Mouse (Mus musculus) embryonic facial prominence, embryonic 12.5 days (tissue): ENCODE data around the gene Zfp366. TPM values are rescaled to one million over a fixed set of nuclear protein-coding genes. Genes with fewer than 3 reads are reported as not detected.
"Not testable (repeated sequence)": the region's sequence is repeated elsewhere in the genome, so short reads cannot be mapped to it uniquely, and the experiment has no call there.

Experiments
- ATAC-seq: fragments of 200-750 bp; cut with Nextera tagmentation; 2 replicates; pipeline ENCODE4 v1.8.0; 2017; ENCODE audit not compliant: insufficient number of reproducible peaks, insufficient read depth, low FRiP score, low TSS enrichment
- H3K27ac ChIP-seq: fragments of 300-500 bp; sonication (generic); 2 replicates; pipeline ENCODE4 v1.5.1; 2016; ENCODE audit warnings: mild to moderate bottlenecking
- H3K27me3 ChIP-seq: fragments of 300-500 bp; sonication (generic); 2 replicates; pipeline ENCODE4 v1.6.1; 2016; ENCODE audit warnings: mild to moderate bottlenecking, moderate library complexity
- H3K36me3 ChIP-seq: fragments of 300-500 bp; sonication (generic); 2 replicates; pipeline ENCODE4 v1.6.1; 2016; ENCODE audit warnings: mild to moderate bottlenecking
- H3K4me1 ChIP-seq: fragments of 300-500 bp; sonication (generic); 2 replicates; pipeline ENCODE4 v1.6.1; 2016
- H3K4me2 ChIP-seq: fragments of 300-500 bp; sonication (generic); replicated peaks from 2 replicates; pipeline ENCODE4 v1.6.1; 2016; ENCODE audit warnings: mild to moderate bottlenecking, moderate library complexity
- H3K4me3 ChIP-seq: fragments of 300-500 bp; sonication (generic); 2 replicates; pipeline ENCODE4 v1.5.1; 2016; ENCODE audit warnings: mild to moderate bottlenecking
- H3K9ac ChIP-seq: fragments of 300-500 bp; sonication (generic); 2 replicates; pipeline ENCODE4 v1.6.1; 2016; ENCODE audit warnings: mild to moderate bottlenecking, moderate library complexity
- H3K9me3 ChIP-seq: fragments of 300-500 bp; sonication (generic); 2 replicates; pipeline ENCODE4 v1.6.1; 2016; ENCODE audit warnings: mild to moderate bottlenecking, moderate library complexity
- WGBS: fragments of 180-500 bp; shearing (Covaris S2); methylation state at CpG from one replicate; pipeline ENCODE4 v1.1.7; 2016; 5-methylcytosine and 5-hydroxymethylcytosine counted together
- polyA plus RNA-seq: library from polyadenylated mRNA; unstranded; fragments of >200 nt; fragmentation: Nextera tagmentation; extraction: Ambion mirVana; gene quantifications from 2 replicates; pipeline ENCODE4 v1.2.1, GENCODE M21; 2016

Gene Zfp366
- polyA plus RNA-seq, 1 experiment from 2014 or later = 0.41 TPM

DNA sequence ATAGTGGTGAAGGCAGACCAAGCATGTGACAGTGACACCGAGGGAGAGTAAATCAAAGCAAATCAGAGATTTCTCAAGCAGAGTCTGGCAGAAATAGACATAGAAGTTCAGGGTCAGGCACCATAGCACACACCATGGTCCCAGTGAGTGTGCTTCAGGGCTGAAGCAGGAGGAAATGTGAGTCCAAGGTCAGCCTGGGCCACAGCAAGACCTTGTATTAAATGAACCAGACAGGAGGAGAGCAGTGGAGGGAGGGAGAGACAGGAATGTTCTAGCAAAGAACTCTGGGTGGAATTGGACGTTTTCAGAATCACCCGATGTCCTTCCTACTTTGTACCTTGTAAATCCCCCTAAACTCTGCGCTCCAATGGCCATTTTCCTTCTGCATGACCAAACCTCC is 21.6 kb upstream of the Zfp366 start:
- H3K4me2 ChIP-seq = no peak overlapping the region
- 58% methylated on average over 4 of the region's 4 CpGs for WGBS
- no peak overlapping the region for H3K9ac ChIP-seq
- H3K36me3 ChIP-seq = no peaks in the 10 kb centered on the region
- H3K27ac ChIP-seq = peak overlapping the region; percentile 77
- H3K4me1 ChIP-seq = peaks cover 16% of the 10 kb centered on the region
- H3K27me3 ChIP-seq = no peaks in the 10 kb centered on the region
- H3K4me3 ChIP-seq = no peak overlapping the region
- H3K9me3 ChIP-seq = no peaks in the 10 kb centered on the region
- ATAC-seq = no peak

DNA sequence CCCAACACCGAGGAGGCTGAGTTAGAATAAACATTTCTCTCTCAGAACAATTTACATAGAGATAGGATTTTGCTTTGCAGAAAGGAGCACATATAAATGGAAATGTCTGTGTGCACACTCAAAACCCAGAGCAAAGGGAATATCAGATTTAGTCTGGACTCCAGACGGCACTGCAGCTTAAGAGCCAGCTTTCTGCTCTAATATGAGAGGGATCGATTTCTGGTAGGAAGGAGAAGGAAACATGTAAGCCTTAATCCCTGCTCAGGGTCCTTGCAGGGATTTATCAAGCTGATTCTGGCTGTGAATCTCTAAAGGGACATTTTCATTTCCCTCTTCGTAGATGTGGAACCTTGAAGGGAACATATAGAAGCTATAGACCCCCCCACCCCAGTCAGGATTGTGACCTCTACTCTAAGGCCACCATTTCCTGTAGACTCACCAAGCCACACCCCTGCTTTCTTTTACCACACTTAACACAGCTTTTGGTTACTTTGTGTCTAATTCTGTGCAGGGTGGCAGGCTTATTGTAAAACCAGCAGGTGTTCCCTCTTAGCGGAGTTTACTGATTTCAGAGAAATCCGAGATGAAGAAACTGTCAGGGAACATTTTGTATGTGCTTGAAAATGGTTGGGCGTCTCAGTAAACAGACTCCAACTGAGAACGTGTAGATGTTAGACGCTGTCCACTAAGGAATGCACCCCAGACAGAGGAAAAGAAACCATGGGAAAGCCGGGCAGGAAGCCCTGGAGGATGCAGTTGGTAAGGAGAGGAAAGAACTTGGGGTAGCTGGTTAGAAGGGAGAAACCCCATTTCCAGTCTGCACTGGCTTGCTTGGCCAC is 20.9 kb upstream of the Zfp366 start:
- H3K9ac ChIP-seq = no peak overlapping the region
- H3K36me3 ChIP-seq = no peaks in the 10 kb centered on the region
- no peaks in the 10 kb centered on the region for H3K9me3 ChIP-seq
- ATAC-seq = 0 out of 2 replicates have a peak, but pooled peaks have one; percentile 28
- H3K4me3 ChIP-seq = no peak overlapping the region
- H3K27ac ChIP-seq = peak overlapping the region; percentile 77
- peaks cover 16% of the 10 kb centered on the region for H3K4me1 ChIP-seq
- no peak overlapping the region for H3K4me2 ChIP-seq
- WGBS = 25% methylated on average over 10 of the region's 10 CpGs
- no peaks in the 10 kb centered on the region for H3K27me3 ChIP-seq

DNA sequence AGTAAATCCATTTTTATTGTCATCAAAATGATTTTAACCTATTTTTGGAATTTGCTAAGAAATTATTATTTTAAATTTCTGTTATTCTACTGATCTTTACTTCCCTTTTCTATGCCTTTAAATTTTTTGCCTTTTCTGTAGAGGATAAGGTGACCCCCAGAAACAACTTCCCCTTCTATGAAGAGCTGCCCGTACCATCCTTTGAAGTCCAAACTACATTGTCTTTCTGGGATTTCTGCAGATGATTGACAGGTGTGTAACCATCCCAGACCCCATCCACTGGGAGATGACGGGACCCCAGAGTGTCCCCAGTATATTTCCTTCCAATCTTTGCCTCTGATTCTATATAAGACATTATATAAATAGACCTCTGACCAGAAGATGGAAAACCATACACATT is 20.3 kb upstream of the Zfp366 start:
- no peak overlapping the region for H3K4me2 ChIP-seq
- no peak overlapping the region for H3K9ac ChIP-seq
- ATAC-seq = no peak
- WGBS = 86% methylated on average over 2 of the region's 2 CpGs
- H3K4me1 ChIP-seq = peaks cover 16% of the 10 kb centered on the region
- H3K9me3 ChIP-seq = no peaks in the 10 kb centered on the region
- peak overlapping the region; percentile 77 for H3K27ac ChIP-seq
- no peaks in the 10 kb centered on the region for H3K27me3 ChIP-seq
- H3K4me3 ChIP-seq = no peak overlapping the region
- no peaks in the 10 kb centered on the region for H3K36me3 ChIP-seq

DNA sequence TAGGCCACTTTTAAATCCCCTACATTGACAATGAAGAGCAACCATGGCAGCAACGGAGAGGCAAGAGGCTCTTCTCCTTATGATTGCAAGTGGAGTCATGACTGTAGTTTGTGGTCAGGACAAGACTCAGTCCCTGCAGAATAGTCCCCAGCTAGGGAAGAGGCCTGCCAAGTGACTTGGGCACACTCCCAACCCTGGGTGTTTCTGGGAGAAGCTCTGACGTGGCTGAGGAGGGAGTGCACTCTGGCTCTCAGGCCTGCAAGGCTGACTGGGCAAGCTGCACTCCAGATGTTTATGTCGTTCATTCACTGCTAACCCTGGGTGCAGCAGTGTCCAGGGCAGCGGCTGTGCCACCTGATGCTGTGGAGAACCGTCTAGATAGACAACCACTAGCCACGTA is 15.2 kb upstream of the Zfp366 start:
- Histone ChIP-seq H3K4me2 (no peak overlapping the region), H3K9ac (no peak overlapping the region), H3K36me3 (no peaks in the 10 kb centered on the region), H3K4me3 (no peak overlapping the region), H3K27me3 (no peaks in the 10 kb centered on the region), H3K4me1 (peaks cover 5% of the 10 kb centered on the region), H3K9me3 (no peaks in the 10 kb centered on the region), H3K27ac (no peak overlapping the region)
- 64% methylated on average over 6 of the region's 6 CpGs for WGBS
- ATAC-seq = no peak

DNA sequence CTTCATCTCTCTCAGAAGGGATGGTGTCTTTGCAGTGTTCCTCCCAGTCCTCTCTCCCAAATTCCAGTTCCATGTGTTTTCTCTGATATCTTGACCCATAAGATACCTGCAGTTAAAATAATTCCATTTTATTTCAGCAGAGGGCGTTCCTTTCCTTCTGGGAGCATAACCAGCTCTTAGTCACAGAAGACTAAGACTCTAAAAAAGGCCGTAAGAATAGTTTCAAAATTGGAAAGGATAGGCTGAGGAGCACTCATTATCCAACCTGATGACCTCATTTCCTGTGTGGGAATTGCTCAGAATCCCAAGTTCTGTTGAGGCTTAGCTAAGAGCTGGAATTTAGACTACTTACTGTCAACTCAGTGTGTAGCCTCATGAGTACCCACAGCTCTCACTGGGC is 14.3 kb upstream of the Zfp366 start:
- Histone ChIP-seq H3K27ac (no peak overlapping the region), H3K4me3 (no peak overlapping the region), H3K9ac (no peak overlapping the region), H3K27me3 (no peaks in the 10 kb centered on the region), H3K9me3 (no peaks in the 10 kb centered on the region), H3K4me1 (peaks cover 13% of the 10 kb centered on the region), H3K4me2 (no peak overlapping the region), H3K36me3 (no peaks in the 10 kb centered on the region)
- no peak for ATAC-seq
- WGBS = 29% methylated on average over 2 of the region's 2 CpGs

DNA sequence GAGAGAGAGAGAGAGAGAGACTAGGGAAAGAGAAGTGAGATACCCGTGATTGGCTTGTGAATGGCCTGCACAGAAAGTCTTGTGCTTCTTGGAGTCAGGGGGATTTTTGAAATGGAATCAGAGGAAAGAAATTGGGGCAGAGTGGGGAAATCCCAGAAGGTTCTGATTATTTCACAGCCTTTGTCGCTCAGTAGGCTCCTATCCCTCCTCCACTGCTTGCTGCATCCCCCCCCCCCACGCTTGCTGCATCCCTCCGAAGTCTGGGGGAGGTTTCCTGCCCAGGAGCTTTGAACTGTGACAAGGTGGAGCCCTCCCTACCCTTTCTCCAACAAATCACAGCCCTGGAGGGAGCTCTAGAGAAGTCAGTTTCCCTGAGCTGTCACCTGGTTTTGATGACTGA is 10.8 kb upstream of the Zfp366 start:
- peak overlapping the region; percentile 79 for H3K27ac ChIP-seq
- 9% methylated on average over 4 of the region's 4 CpGs for WGBS
- peaks cover 16% of the 10 kb centered on the region for H3K4me1 ChIP-seq
- no peaks in the 10 kb centered on the region for H3K9me3 ChIP-seq
- H3K4me2 ChIP-seq = no peak overlapping the region
- no peak overlapping the region for H3K4me3 ChIP-seq
- ATAC-seq = peak; percentile 81; the same call in 1 of the 2 replicates
- no peak overlapping the region for H3K9ac ChIP-seq
- H3K36me3 ChIP-seq = no peaks in the 10 kb centered on the region
- no peaks in the 10 kb centered on the region for H3K27me3 ChIP-seq

DNA sequence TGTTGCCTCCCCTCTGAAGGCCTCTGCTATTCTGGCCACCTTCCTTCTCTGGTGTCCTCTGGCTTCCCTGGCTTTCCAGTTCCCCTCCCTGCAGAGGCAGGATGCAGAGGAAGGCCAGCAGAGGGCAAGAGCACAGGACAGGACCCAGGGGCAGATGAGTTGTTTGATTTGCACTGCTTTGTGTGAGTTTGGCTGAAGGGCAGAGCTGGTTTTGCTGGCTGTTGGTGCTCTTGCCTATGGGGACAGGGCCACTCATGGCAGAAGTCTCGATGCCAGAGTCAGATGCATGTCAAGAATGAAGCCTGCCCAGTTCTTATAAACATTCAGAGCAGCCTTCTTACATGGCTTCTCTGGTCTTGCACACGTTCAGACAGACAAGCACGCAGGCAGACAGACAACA is 1.8 kb upstream of the Zfp366 start:
- ATAC-seq, H3K36me3 ChIP-seq, H3K4me2 ChIP-seq, H3K4me3 ChIP-seq, H3K9ac ChIP-seq, H3K9me3 ChIP-seq, H3K4me1 ChIP-seq, H3K27me3 ChIP-seq, H3K27ac ChIP-seq: not testable (repeated sequence)
- 74% methylated on average over 3 of the region's 3 CpGs for WGBS

DNA sequence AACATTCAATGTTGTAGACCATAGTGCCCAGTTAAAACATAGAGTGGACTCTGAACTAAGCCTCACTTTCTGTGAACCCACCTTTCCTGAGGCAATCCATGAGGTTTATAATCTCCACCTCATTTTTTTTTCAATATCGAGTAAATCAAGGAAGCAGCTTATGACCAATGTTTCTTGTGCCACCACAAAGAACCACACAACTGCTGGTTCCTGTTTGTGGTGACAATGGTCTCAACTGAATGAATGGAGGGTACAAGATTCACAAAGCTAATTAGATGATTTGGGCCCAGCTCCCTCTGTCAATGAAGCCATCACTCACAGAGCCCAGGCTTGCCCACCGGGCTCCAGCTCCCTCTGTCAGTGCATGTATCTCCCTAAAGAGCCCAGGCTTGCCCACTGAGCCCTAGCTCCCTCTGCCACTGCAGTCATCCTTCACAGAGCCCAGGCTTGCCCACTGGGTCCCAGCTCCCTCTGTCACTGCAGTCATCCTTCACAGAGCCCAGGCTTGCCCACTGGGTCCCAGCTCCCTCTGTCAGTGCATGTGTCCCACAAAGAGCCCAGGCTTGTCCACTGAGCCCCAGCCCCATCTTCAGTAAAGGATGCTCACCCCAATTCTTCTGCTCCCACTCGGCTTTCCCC is 1.2 kb upstream of the Zfp366 start:
- Histone ChIP-seq H3K4me3 (no peak overlapping the region), H3K36me3 (no peaks in the 10 kb centered on the region), H3K4me2 (no peak overlapping the region), H3K27me3 (no peaks in the 10 kb centered on the region), H3K9me3 (no peaks in the 10 kb centered on the region), H3K9ac (no peak overlapping the region), H3K4me1 (0 out of 2 replicates have a peak, but pooled peaks cover 2% of the 10 kb centered on the region), H3K27ac (no peak overlapping the region)
- ATAC-seq = no peak
- 90% methylated on average over 3 of the region's 3 CpGs for WGBS

DNA sequence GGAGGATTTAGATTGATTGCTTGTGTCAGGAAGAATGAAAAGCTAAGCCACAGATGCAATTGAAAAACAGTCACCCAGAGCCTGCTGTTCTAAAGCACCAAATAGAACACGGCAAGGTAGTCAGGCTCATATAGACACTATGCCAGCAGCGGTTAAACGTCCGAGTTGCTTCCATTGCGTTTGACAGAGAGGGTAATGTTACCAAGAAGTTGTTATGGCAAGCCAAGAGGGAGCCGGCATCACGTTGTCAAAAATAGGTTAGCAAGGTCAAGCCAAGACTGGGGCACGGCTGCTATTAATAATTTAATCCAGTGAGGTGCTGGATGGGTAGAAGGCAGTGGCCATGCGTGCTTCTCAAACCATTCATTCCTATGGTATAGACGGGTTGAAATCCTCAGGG is 950 bp downstream of the Zfp366 start:
- H3K9ac ChIP-seq = no peak overlapping the region
- no peak for ATAC-seq
- H3K36me3 ChIP-seq = no peaks in the 10 kb centered on the region
- no peaks in the 10 kb centered on the region for H3K9me3 ChIP-seq
- no peak overlapping the region for H3K4me2 ChIP-seq
- H3K4me1 ChIP-seq = 0 out of 2 replicates have a peak, but pooled peaks cover 2% of the 10 kb centered on the region
- H3K27me3 ChIP-seq = no peaks in the 10 kb centered on the region
- no peak overlapping the region for H3K4me3 ChIP-seq
- H3K27ac ChIP-seq = no peak overlapping the region
- 52% methylated on average over 10 of the region's 10 CpGs for WGBS

DNA sequence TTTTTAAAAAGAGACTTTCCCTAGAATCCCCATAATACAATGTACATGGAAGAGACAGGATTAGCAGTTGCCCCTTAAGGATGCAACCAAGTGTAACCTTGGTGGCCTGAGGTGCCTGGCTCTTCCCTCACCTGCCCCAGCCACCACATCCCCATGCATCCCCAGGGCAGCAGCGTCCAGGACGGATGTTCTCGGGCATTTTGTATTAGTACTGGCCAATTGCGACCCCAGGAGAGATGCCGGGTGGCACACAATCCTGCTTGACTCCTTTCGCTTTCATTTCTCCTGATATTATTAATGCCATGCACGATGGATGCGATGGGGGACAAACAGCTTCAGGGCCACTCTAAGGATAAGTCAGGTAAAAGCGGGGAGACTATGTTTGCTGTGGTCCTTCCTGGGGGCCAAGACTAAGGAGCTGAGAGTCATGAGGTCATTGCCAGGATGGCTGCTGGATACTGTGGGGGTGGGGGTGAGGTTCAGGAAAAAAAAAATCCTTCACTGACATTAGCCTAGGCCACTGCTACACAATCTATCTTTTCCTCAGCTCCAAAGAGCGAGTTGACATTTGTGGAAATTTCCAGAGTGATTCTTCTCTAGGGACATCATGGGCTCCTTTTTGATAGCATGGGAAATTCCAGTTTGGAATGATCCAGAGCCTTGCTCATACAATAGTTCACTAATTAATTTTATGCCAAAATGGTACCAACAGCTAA is 1.7 kb downstream of the Zfp366 start:
- ATAC-seq = no peak
- Histone ChIP-seq H3K36me3 (no peaks in the 10 kb centered on the region), H3K4me2 (no peak overlapping the region), H3K9ac (no peak overlapping the region), H3K4me3 (no peak overlapping the region), H3K27ac (no peak overlapping the region), H3K27me3 (no peaks in the 10 kb centered on the region), H3K9me3 (no peaks in the 10 kb centered on the region), H3K4me1 (0 out of 2 replicates have a peak, but pooled peaks cover 2% of the 10 kb centered on the region)
- WGBS = 92% methylated on average over 10 of the region's 10 CpGs

DNA sequence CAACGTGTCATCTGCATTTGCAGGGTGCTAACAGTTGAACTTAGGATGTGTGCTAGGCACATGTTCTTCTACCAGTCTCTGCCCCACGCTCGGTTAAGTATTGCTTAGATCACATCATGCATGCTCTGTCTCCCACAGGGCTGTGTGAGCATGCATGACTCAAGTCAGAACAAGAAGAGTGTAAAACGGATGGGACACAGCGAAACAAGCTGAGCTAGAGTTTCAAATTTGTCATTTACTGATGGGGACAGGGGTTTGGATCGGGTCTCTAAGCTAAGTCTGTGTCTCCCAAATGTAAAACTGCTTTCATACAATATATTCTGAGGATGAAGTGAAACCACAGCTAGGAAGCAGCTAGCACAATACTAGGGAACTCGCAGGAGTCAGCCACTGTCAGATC is 2.2 kb downstream of the Zfp366 start:
- Histone ChIP-seq H3K9me3 (no peaks in the 10 kb centered on the region), H3K27ac (no peak overlapping the region), H3K4me2 (no peak overlapping the region), H3K4me1 (0 out of 2 replicates have a peak, but pooled peaks cover 2% of the 10 kb centered on the region), H3K27me3 (no peaks in the 10 kb centered on the region), H3K9ac (no peak overlapping the region), H3K4me3 (no peak overlapping the region), H3K36me3 (no peaks in the 10 kb centered on the region)
- ATAC-seq = no peak
- WGBS = 83% methylated on average over 7 of the region's 7 CpGs
